Mouse (Mus musculus): Measurements from ENCODE around the gene Copa.
A peak's percentile ranks its signal among the peaks of the same experiment; 100 is the strongest.

Copa gene

GRCm38 (mm10) chr1:172082101-172082898, at the start of gene Copa, which contains the start of gene Ncstn:
TSS of gene Copa (plus strand) at chr1:172082529.
TSS of gene Ncstn (minus strand) at chr1:172082795.
- peak; percentile 81 for DNase-seq (ENCODE audit: low spot score)

DNA sequence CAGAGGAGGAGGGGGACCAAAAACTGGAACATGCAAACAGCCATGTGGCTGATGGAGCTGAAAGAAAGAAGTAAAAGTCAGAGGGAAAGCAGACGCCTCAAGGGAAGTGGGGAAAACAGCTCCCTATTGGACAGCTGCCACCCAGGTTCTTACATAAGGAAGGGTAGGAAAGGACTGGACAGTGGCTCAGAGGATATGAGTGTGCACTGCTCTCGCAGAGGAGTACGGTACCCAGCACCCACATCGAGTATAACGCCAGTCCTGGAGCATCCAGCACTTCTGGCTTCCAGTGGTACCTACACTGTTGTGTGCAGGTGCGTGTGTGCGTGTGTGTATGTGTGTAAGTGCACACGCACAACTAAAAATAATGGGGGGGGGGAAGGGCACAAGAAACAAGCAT, 35.9 kb upstream of the Copa start:
- no peak for DNase-seq (ENCODE audit: low spot score)

- peak; percentile 57 for DNase-seq (ENCODE audit: low spot score)
Observed at GRCm38 (mm10) chr1:172046938-172047337, 35.4 kb upstream of the Copa start.

DNA sequence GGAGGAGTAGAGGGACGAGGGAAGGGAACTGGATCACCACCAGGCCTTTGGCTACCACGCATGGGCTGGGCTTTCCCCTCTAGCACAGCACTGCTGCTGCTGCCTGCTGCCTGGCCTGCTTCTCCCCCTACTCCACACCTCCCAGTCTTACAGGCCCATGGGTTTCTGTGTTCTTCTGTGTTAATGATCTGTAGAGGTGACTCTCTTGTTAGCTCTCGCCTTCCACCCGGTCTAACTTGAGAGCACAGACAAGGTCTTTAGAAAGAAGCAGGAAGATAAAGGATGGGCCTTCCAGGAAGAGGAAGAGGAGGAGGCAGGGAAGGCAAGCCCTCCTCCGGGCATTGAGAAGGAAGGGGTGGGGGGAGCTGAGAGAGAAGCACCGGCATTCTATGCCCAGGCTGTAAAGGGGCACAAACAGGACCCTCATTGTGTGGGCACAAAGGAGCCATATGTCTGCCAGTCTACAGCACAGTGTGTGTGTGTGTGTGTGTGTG, 34.0 kb upstream of the Copa start:
- no peak for DNase-seq (ENCODE audit: low spot score)

- DNase-seq (ENCODE audit: low spot score) = no peak
Observed at GRCm38 (mm10) chr1:172049131-172049782, 33.1 kb upstream of the Copa start.

- DNase-seq (ENCODE audit: low spot score) = no peak
Observed at GRCm38 (mm10) chr1:172052766-172053279, 29.5 kb upstream of the Copa start.

DNA sequence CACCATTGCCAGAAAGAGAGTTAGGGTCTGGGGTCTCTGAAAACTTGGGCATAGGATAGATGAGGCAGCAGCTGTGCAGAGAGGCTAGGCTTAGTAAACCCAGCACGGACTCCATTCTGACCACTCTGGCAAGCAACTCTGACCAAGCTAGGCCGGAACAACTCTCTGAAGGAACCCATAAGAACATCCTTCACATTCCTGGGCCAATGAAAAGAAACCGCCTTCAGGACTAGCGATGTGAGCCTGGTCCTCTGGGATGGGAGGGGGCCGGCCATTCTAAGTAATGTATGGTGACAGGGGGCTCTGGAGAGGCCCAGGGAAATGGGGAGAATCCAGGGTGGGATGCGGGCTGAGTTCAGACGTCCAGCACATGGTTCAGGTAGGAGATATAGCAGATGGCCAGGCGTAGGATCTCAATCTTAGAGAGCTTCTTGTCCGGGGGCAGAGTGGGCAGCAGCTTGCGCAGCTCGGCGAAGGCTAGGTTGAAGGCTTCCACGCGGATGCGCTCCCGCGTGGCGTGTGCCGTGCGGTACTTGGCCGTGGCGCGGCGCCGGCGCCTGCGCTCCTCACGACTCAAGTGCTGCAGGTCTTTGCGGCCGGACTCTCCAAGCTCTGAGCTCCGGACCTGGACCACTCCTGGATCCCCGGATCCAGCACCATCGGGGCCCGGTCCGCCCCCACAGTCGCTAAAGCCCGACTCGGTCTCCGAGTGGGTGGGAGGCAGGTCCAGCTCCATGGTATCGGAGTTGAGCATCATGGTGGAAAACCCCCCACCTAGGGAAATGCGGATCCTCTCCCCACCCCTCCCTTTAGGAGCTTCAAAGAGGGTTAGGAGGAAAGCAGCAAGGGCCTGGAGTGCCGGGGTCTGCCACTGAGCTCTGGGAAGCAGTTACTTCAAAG, 28.5 kb upstream of the Copa start:
- DNase-seq (ENCODE audit: low spot score) = no peak

GRCm38 (mm10) chr1:172056251-172056650, 26.1 kb upstream of the Copa start:
- no peak for DNase-seq (ENCODE audit: low spot score)

GRCm38 (mm10) chr1:172057491-172057921, 24.8 kb upstream of the Copa start, which contains the start of gene Nhlh1:
TSS of gene Nhlh1 (minus strand) at chr1:172057573.
- no peak for DNase-seq (ENCODE audit: low spot score)

DNA sequence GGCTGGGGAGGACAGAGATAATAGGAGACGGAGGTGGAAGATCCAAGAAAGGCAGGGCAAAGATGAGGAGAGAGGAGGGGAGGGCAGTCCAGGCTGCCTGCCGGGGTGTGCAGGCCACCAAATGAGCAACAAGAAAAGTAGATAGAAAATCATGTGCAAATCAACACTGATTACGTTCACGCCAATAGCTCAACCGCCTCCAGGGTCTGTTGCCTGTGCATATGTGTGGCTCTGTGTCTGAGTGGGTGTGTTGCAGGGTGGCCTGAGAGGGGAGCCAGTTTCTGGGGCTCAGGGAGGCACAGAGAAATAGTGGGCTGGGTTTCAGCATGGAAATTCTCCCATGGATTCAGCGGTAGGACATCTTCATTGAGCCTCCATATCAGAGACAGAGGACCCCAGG, 24.0 kb upstream of the Copa start:
- no peak for DNase-seq (ENCODE audit: low spot score)

GRCm38 (mm10) chr1:172058874-172059273, 23.5 kb upstream of the Copa start:
- no peak for DNase-seq (ENCODE audit: low spot score)

GRCm38 (mm10) chr1:172060659-172061058, 21.7 kb upstream of the Copa start:
- no peak for DNase-seq (ENCODE audit: low spot score)

DNA sequence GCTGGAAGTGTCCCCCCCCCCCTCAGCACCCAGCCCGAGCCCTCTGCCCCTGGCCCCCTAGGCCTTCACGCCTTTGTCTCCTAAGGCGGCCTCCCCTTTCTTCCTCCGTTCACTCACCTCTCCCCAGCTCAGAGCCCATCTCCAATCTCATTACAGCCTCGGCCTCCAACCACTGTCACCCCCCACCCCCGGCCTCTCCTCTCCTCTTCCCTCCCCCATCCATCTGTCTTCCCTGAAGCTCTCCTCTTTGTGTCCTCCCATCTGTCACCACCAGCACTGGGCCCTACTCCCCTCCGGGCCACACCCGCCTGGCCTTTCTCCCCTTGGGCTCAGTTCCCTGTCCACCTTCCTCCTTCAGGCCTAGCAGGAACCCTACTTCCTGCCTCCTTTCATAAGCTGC, 21.1 kb upstream of the Copa start:
- DNase-seq (ENCODE audit: low spot score) = no peak

GRCm38 (mm10) chr1:172062101-172062500, 20.2 kb upstream of the Copa start:
- no peak for DNase-seq (ENCODE audit: low spot score)

DNA sequence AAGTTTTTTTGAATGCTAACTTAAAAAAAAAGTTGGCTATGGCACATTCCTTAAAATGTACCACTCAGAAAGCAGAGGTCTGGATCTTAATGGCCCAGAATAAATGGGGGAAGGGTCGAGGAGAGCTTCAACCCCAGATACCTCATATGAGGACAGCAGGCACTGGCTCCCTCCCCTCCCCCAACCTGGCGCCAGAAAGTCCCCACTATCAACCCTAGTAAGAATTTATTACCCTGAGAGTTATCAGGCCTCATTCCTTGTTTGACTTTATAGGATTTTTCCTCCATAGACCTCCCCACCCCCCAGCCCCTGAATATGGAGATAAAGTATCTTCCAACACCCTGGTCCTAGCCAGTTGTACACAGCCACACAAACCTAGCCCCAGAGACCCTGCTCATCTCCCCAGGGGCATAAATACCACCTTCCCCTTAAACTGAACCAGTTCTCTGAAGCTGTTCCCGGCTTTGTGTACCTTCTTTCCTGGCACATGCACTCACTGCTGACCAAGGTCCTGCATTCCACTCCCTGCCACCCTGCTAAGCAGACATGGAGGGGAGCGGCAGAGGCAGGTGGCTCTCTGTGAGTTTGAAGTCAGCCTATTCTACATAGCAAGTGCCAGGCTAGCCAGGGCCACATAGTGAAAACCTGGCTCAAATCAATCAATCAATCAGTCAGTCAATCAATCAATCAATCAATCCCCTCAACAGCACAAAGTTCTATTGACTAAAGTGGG, 18.9 kb upstream of the Copa start:
- no peak for DNase-seq (ENCODE audit: low spot score)

- DNase-seq (ENCODE audit: low spot score) = no peak
Observed at GRCm38 (mm10) chr1:172064613-172065141, 17.7 kb upstream of the Copa start.

GRCm38 (mm10) chr1:172070227-172070626, 12.1 kb upstream of the Copa start:
- DNase-seq (ENCODE audit: low spot score) = no peak

GRCm38 (mm10) chr1:172071556-172071955, 10.8 kb upstream of the Copa start:
- DNase-seq (ENCODE audit: low spot score) = no peak

- DNase-seq (ENCODE audit: low spot score) = no peak
Observed at GRCm38 (mm10) chr1:172072604-172073003, 9.7 kb upstream of the Copa start.

GRCm38 (mm10) chr1:172077981-172078380, 4.3 kb upstream of the Copa start:
- DNase-seq (ENCODE audit: low spot score) = no peak

DNA sequence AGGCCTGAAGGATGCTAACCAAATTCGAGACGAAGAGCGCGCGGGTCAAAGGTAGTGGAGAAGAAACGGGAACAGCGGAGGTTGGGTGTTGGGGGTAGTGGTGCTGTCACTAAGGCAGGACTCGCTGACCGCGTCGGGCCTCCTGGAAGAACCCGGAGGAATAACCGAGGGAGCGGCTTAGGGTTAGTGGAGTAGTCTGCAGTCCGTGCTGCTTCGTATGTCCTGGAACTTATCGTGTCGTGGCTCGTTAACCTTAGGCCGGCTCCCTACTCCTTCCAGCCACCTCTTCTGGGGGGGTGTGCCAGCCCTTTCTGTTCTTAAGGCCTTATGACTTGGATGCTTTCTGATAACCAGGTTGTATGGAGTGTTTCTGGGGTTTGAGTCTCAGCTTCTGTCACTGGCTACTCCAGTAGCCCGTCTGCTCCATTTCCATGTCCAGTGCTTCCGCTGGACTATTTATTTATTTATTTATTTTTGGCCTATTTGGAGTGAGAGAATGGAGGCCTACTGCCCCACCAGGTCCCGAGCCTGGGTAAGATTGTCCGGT, 643 bp downstream of the Copa start:
- no peak for DNase-seq (ENCODE audit: low spot score)

All from urinary bladder, postnatal 25 days (tissue).